Mouse (Mus musculus): ENCODE data around the gene Eml3.

DNA sequence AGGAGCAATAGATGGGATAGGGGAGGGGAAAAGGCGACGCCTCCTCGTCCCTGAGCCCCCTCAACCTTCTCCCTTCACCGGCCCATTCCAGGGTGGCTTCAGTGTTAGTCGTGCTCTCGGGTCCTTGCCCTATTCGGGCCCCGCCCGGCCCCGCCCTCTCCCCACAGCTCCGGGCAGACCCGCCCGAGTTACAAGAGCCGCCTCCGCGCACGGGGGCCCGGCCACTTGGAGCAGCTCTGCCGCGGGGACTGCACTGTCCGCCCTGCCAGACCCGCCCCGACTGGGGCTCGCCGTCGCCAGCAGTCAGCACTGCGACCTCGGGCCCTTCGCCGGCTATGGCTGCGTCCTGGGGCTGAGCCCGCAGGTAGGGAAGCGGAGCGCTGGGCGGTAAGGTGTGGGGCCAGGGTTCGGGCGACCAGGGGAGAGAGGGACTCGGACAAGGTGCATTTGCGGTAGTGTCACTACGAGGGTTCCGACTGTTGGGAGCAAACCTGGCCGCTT lies 59.8 kb downstream of the Eml3 start, which contains the start of gene Ahnak:
- TF ChIP-seq CTCF (IDR thresholded peaks at IDR 0.05; ENCODE audit: borderline replicate concordance, insufficient read depth, low read length) (no peak), POLR2A (IDR thresholded peaks at IDR 0.05; ENCODE audit: low read depth, low read length) (peak; percentile 97)

Data from embryonic fibroblast, embryonic 13.5 days (primary cell).